Mouse (Mus musculus) mesoderm, embryonic 11.5 days (tissue): ENCODE measurements around the gene Ap2m1.

Source experiments
- DNase-seq: peaks from one replicate; pipeline ENCODE4 v3.0.0-alpha.2; 2012; ENCODE audit warnings: low read depth, low spot score

The Ap2m1 gene

GRCm38 (mm10) chr16:20529375-20529774 is 5.9 kb upstream of the Ap2m1 start:
- DNase-seq = no peak

- DNase-seq = no peak
Measured at GRCm38 (mm10) chr16:20530941-20531340, 4.3 kb upstream of the Ap2m1 start.

DNA sequence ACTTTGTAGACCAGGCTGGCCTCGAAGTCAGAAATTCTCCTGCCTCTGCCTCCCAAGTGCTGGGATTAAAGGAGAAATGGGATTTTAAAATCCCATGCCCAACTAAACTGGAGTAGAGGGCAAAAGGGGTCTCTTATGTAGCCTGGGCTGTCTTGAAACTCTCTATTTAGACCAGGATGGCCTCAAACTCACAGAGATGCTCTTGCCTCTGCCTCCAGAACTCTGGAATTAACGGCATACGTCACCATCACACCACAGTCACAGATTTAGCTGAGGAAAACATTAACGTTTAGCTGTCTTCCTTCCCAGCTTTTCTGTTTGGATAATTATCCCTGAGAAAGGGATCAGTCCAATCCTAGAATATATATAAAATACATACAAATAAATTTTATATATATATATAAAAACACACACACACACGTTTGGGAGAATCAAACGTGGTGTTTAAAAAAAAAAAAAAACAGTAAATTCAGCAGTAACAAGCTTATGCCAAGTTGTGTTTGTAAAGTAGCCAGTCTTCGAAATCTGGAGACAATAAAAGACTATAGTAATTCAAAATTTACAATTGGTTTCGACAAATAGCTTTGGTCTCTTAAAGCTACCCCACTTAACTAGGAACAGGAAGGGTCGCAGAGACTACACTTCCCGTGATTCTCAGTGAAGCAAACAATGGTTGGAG is 522 bp upstream of the Ap2m1 start:
- DNase-seq = no peak

DNA sequence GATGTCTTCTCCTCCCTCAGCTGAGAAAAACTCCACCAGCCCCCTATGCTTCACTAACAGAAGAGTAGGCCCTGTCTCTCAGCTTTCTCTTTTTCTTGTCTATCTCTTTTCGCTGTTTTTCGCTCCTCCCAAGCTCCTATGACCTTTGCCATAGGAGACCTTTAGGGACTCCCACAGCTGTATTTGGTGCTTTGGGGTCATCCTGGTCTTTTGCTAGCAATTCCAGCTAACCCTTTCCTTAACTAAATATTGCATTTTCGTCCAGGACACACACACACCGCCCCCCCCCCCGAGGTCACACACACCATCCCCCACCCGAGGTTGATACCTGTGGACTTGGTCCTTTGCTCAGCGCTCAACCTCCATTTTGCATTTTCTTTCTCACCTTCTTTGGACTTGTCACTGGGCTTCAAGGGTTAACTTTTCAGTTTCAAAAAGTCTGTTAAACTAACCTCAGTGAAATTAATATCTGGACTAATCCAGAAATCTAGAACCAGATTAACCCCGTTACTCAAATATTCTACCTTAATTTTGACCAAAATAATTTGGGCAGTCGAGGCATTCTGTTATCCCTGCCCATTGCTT is 895 bp downstream of the Ap2m1 start:
- no peak for DNase-seq

DNA sequence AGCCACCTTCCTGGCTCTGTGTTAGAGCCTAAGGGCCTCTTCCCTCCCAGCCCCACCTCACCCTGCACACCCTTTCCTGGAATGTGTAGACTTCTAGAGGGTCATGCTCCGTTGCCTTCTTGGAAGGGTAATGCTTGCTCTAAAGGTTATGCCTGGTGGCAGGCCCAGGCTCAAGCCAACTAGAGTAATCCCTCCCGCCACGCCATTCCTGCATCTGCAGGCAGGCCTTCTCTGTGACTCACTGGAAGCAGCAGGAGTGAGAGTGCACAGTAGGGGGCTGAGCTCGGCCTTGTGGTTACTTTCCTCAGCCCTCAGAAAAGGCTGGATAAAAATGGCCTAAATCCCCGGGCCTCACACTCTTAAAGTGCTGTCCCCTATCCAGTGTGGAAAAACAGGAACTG is 1.8 kb downstream of the Ap2m1 start:
- DNase-seq = no peak

GRCm38 (mm10) chr16:20537601-20538320 is 2.5 kb downstream of the Ap2m1 start:
- DNase-seq = no peak

- DNase-seq = no peak
Measured at GRCm38 (mm10) chr16:20539649-20540048, 4.4 kb downstream of the Ap2m1 start.

DNA sequence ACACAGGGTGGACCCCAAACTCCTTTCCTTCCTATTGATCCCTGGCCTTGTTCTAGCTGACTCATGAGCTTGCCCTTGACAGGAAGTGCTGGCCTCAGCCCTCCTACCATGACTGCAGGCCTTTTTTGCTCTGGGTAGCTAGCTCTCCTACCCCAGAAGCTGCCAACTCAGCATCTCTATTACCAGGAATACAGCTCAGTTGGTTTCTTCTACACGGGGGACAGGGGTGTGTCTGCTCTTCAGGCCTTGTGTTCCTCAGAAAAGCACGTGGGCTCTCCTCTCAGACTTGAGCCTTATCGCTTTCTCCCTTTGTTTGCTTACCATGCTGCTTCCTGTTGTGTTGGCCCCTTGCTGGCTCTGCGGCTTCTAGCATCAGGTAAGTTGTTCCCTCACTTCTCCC is 5.2 kb downstream of the Ap2m1 start:
- no peak for DNase-seq

DNA sequence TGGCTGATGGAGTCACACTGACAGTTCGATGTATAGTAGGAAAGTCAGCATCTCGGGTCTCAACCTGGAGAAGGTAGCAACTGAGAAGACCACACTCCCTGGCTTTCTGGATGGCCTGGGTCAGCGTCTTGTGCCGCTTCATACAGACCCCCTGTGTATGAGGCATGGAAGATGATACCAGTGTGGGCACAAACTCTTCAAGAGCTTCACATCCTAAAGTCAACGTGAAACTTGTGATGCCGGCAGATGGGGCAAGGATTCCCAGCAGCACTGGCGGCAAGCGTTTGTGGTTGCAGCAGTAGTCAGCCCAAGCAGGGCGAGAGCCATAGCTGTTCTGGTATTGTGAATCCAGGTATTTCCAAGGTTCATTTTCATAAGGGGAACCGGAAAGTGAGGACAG is 10.4 kb downstream of the Ap2m1 start:
- DNase-seq = no peak

DNA sequence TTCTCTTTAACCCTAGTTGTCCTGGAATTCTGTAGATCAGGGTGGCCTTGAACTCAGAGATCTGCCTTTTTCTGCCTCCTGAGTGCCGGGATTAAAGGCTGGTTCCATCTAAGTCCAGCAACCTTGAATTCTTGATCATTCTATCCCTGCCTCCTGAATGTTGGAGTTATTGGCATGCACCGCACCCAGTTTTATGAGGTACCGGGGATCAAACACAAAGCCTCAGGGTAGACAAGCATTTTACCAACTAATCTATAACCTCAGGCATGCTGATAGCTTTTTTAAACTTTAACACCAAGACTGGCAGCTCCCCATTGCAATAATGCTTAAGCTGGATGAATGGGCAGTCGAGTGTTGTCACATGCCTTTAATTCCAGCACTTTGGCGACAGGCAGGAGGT is 12.1 kb downstream of the Ap2m1 start:
- DNase-seq = no peak

DNA sequence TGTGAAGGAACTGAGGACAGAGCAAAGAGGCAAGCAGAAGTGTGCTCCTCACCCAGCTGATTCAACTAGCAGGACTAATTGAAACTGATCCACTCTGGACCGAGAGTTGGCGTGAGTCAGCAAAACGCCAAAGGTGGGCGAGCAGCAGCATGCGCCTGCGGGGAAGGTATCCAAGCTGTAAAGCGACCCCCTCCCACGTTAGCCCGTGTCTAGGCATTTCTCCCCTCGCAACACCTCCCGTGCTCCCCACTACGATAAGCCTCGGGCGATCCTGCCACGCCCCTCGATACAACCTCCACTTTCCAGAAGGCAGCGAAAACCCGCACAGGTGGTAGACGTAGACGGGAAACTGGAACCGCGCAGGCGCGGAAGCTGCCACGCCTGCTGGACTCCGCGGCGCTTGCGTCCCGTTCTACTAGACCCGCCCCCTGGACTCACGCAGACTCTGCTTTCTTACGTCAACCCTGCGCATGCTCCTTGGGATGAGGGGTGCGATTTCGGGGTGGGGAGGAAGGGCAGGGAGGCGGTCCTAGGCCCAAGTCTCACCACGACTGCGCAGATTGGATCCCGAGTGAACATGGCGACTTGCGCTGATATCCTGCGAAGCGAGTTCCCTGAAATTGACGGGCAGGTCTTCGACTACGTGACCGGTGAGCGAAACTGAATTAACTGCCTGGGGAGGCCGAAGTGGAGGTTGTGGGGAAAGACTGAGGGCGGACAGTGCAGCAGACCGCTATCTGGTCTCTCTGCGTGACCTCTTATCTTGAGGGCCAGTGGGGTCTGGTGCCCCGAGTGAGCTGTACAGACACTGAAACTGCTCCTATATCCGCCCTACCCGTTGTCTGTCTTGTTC is 13.0 kb downstream of the Ap2m1 start, which contains the start of gene Abcf3:
Abcf3 (plus strand) TSS at position 482 of the 853 bp plus-strand sequence.
- DNase-seq = peak; percentile 100

GRCm38 (mm10) chr16:20549161-20549560 is 13.9 kb downstream of the Ap2m1 start:
- DNase-seq = no peak

- DNase-seq = no peak
Measured at GRCm38 (mm10) chr16:20551691-20552090, 16.4 kb downstream of the Ap2m1 start.

DNA sequence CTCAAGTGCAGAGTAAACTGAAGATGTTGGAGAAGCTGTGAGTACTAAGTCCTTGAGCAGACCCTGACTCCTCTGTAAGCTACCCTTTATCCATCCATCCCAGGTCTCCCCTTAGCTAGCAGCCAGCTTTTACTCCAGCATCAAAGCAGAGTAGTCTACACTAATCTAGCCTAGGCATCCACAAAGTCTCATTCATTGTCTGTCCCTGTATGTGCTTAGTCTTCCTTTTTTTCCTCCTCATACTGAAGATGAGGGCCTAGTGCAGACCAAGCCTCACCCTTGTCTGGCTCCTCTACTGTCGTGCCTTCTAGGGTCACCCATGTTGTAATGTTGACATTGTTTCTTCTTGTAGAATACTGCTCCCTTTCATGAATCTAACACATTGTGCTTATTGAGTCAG is 17.3 kb downstream of the Ap2m1 start:
- no peak for DNase-seq

GRCm38 (mm10) chr16:20555000-20555399 is 19.7 kb downstream of the Ap2m1 start:
- DNase-seq = no peak

DNA sequence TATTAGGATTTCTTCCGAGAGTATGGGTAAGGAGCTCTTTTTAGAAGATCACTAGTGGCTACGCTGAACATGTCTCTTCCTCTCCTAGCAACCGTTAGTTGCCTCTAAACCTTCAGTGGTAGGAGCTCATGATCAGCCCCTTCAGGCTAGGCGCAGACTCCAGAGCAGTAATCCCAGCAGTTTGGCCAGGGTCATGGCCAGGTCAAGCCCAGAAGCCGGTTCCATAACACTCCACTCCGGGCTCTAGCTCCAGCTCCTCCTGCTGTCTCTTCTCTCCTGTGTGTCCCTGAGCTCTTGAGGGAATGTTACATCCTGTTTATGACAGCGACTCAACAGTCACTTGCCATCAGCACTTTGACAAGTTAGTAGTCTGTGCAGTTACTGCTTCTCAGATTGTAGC is 22.1 kb downstream of the Ap2m1 start:
- no peak for DNase-seq

DNA sequence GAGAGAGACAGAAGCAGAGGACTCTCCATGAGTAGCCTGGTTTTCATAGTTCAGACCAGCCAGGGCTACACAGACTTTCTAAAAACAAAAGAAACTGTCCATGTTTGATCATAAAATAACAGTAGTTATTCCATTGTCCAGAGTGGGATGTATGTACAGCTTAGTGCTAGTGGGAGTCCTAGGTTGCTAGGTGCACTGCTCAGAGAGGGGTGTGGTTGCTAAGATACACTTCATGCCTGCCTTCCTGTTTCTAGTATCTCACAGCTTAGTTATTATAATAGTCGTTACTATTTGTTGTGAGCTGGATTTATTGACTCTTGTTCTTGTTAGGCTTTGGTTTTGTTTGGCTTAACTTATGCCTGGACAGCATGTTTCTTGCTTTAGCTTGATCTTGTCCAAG is 29.8 kb downstream of the Ap2m1 start:
- no peak for DNase-seq

DNA sequence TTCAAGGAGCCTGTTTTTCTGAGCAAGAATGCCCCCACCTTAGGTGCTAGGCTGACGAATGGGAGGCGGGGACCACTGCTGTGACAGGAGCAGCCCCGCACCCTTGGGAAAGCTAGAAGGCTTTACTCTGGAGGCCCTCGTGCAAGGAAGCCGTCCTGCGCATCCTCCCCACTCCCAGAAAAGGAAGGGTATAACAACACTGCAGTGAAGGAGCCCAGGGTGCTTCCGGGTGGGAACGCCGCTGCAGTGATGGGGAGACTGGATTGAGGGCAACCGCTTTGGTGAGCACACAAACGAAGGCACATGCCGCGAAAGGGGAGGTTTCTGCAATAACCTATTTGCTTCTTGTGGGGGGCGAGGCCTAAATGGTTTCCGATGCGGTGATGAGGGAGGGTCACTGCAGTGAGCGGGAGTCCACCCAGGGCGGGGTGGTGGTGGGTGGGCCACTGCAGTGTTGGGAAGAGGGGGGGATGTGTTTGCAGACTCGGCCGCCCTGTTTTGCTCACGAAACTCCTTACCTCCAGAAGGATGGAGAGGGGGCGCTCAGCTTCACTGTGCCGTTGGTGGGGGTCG is 54.2 kb downstream of the Ap2m1 start, which contains the start of gene Vwa5b2:
Vwa5b2 (plus strand) TSS at position 106 of the 573 bp plus-strand sequence.
- DNase-seq = peak; percentile 17

GRCm38 (mm10) chr16:20589939-20590679 is 54.8 kb downstream of the Ap2m1 start:
- peak; percentile 39 for DNase-seq

GRCm38 (mm10) chr16:20590680-20591038 is 55.4 kb downstream of the Ap2m1 start:
- DNase-seq = no peak
